Comparison of ENCODE assay signal across 8 mouse cellular contexts in genomic region chr2:118976282-118976929, GRCm38 (mm10). TPM values are rescaled to one million over a fixed set of nuclear protein-coding genes. Genes with fewer than 3 reads are reported as not detected.
DNase-seq lines count a peak whose midpoint lies in the region; ATAC-seq and TF ChIP-seq lines count a peak whose summit lies in the region.

No protein-coding gene starts in this region.

- WGBS in heart, embryonic 13.5 days = 2% methylated on average over 57 of the region's 57 CpGs
- WGBS in liver, embryonic 11.5 days = 2% methylated on average over 57 of the region's 57 CpGs

- H3K4me2 ChIP-seq in heart, embryonic 13.5 days = peak overlapping the region; percentile 90
- H3K4me2 ChIP-seq in liver, embryonic 11.5 days = peak overlapping the region; percentile 81
- peak overlapping the region; percentile 96 for H3K4me2 ChIP-seq in myocyte (ENCODE audit: low read depth)

- no peaks in the 10 kb centered on the region for H3K36me3 ChIP-seq in heart, embryonic 13.5 days
- no peaks in the 10 kb centered on the region for H3K36me3 ChIP-seq in liver, embryonic 11.5 days (ENCODE audit: control insufficient read depth, insufficient read depth, low read length)
- H3K36me3 ChIP-seq in myocyte (ENCODE audit: control insufficient read depth, insufficient read depth) = no peaks in the 10 kb centered on the region

- H3K9ac ChIP-seq in heart, embryonic 13.5 days = peak overlapping the region; percentile 84
- H3K9ac ChIP-seq in liver, embryonic 11.5 days (ENCODE audit: low read depth, low read length) = peak overlapping the region; percentile 61

- no peak overlapping the region for H3K27ac ChIP-seq in brown adipose tissue, adult 24 weeks (replicated peaks; ENCODE audit: low read depth, low read length)
- H3K27ac ChIP-seq in heart, embryonic 13.5 days (replicated peaks) = 0 out of 2 replicates have a peak overlapping the region, but pooled peaks have one; percentile 16
- no peak overlapping the region for H3K27ac ChIP-seq in liver, embryonic 11.5 days (ENCODE audit: low read depth, low read length)

- DNase-seq in kidney, postnatal 10 days = peak; percentile 91
- peak; percentile 89 for DNase-seq in liver, embryonic 11.5 days (ENCODE audit: low spot score)
- peak; percentile 87 to 96 for DNase-seq in spleen, postnatal 4 days (ENCODE audit: low spot score in 2 of 2)

- no peaks in the 10 kb centered on the region for H3K79me2 ChIP-seq in myocyte (ENCODE audit: control insufficient read depth, insufficient read depth)

- H3K4me3 ChIP-seq in brown adipose tissue, adult 24 weeks (ENCODE audit: insufficient read depth, low read depth, low read length) = peak overlapping the region; percentile 65
- peak overlapping the region; percentile 65 for H3K4me3 ChIP-seq in heart, embryonic 13.5 days
- peak overlapping the region; percentile 62 for H3K4me3 ChIP-seq in liver, embryonic 11.5 days (ENCODE audit: low read depth, low read length)
- H3K4me3 ChIP-seq in myocyte = peak overlapping the region; percentile 20

- no peaks in the 10 kb centered on the region for H3K9me3 ChIP-seq in heart, embryonic 13.5 days
- H3K9me3 ChIP-seq in liver, embryonic 11.5 days (ENCODE audit: control insufficient read depth, low read length) = no peaks in the 10 kb centered on the region

- H3K4me1 ChIP-seq in brown adipose tissue, adult 24 weeks (ENCODE audit: control insufficient read depth, insufficient read depth, insufficient read length, low read length) = no peaks in the 10 kb centered on the region
- H3K4me1 ChIP-seq in heart, embryonic 13.5 days = peaks cover 15% of the 10 kb centered on the region
- H3K4me1 ChIP-seq in liver, embryonic 11.5 days (replicated peaks; ENCODE audit: control insufficient read depth, insufficient read depth, low read length) = peaks cover 5% of the 10 kb centered on the region

- peak; percentile 89 for ATAC-seq in CD4-positive, CD25-positive, alpha-beta regulatory T cell, adult 4 months
- peak; percentile 77 for ATAC-seq in erythroid progenitor cell, adult 5-6 weeks (replicated peaks; ENCODE audit: low FRiP score, poor library complexity, severe bottlenecking)
- ATAC-seq in heart, embryonic 13.5 days (ENCODE audit: extremely low read depth, insufficient number of reproducible peaks, low FRiP score, low TSS enrichment) = peak; percentile 55
- ATAC-seq in liver, embryonic 11.5 days (replicated peaks; ENCODE audit: low FRiP score) = peak; percentile 85

- TF ChIP-seq POLR2A in myocyte (IDR thresholded peaks at IDR 0.05; ENCODE audit: insufficient read length, low read depth) = peak; percentile 49

- peak overlapping the region; percentile 16 for H3ac ChIP-seq in myocyte (ENCODE audit: control insufficient read depth, insufficient read length)

- H3K27me3 ChIP-seq in heart, embryonic 13.5 days (replicated peaks) = peaks cover 46% of the 10 kb centered on the region
- peaks cover 19% of the 10 kb centered on the region for H3K27me3 ChIP-seq in liver, embryonic 11.5 days (replicated peaks; ENCODE audit: control insufficient read depth, insufficient read depth, low read length)
- H3K27me3 ChIP-seq in myocyte (ENCODE audit: control insufficient read depth, insufficient read depth, insufficient read length) = no peaks in the 10 kb centered on the region

TF ChIP-seq in myocyte, 11 proteins besides CTCF, POLR2A, EP300 and RAD21:
- TF ChIP-seq MYOG (IDR thresholded peaks at IDR 0.05; ENCODE audit: control insufficient read depth in 1 of 3, insufficient read depth in 1 of 3, insufficient read length in 2 of 3, low read depth in 2 of 3) = no peak
- no peak for TF ChIP-seq E2F4 (IDR thresholded peaks at IDR 0.05; ENCODE audit: insufficient read depth)
- no peak for TF ChIP-seq TCF3 (IDR thresholded peaks at IDR 0.05; ENCODE audit: insufficient read length, low read depth)
- TF ChIP-seq TCF12 (IDR thresholded peaks at IDR 0.05; ENCODE audit: insufficient read depth, poor library complexity, severe bottlenecking) = no peak
- TF ChIP-seq SRF (IDR thresholded peaks at IDR 0.05; ENCODE audit: control insufficient read depth, insufficient read length, low read depth) = no peak
- no peak for TF ChIP-seq USF1 (IDR thresholded peaks at IDR 0.05; ENCODE audit: low read depth)
- no peak for TF ChIP-seq CEBPB (IDR thresholded peaks at IDR 0.05; ENCODE audit: insufficient read depth, poor library complexity, severe bottlenecking)
- no peak for TF ChIP-seq MYOD1 (IDR thresholded peaks at IDR 0.05; ENCODE audit: control insufficient read depth in 1 of 3, insufficient read length in 2 of 3, low read depth in 2 of 3)
- no peak for TF ChIP-seq POLR2AphosphoS2 (IDR thresholded peaks at IDR 0.05; ENCODE audit: insufficient read length, low read depth)

RNA-seq across cellular contexts. Expression of gene Chst14, which starts 50.1 kb away (rescaled TPM):
- polyA plus RNA-seq in CD4-positive, CD25-positive, alpha-beta regulatory T cell, adult 4 months (2017; shearing (Covaris generic)) = 1 to 10 TPM in 1 of 2 experiments, under 1 TPM in 1; 0.96 to 1.5 TPM
- polyA plus RNA-seq in brown adipose tissue, adult 24 weeks (2012; ENCODE audit: insufficient read depth, insufficient read length, missing spikeins) = 4.2 and 4.7 TPM in 2 replicates
- total RNA-seq in erythroid progenitor cell, adult 5-6 weeks (2015; ENCODE audit: low replicate concordance) = not detected in 2 replicates
- total RNA-seq in erythroid progenitor cell, adult 5-6 weeks (2017; ENCODE audit: low replicate concordance) = 0.77 TPM in 1 of 2 replicates, not detected in the other
- 19.4 and 21.6 TPM in 2 replicates for polyA plus RNA-seq in heart, embryonic 13.5 days (2015; fragmentation: Nextera tagmentation; extraction: Ambion mirVana)
- 15.4 and 16.4 TPM in 2 replicates for polyA plus RNA-seq in liver, embryonic 11.5 days (2014; fragmentation: Nextera tagmentation; extraction: Ambion mirVana)
- polyA plus RNA-seq in myocyte (2012; fragmentation: generic; extraction: Trizol) = 25.4 TPM

RNA-seq across cellular contexts. Expression of gene Ccdc32, which starts 52.8 kb away (rescaled TPM):
- 10 to 100 TPM; 24.2 to 30.7 TPM for polyA plus RNA-seq in CD4-positive, CD25-positive, alpha-beta regulatory T cell, adult 4 months (2017; shearing (Covaris generic))
- 13.3 and 19.1 TPM in 2 replicates for polyA plus RNA-seq in brown adipose tissue, adult 24 weeks (2012; ENCODE audit: insufficient read depth, insufficient read length, missing spikeins)
- total RNA-seq in erythroid progenitor cell, adult 5-6 weeks (2015; ENCODE audit: low replicate concordance) = 4.6 and 7.2 TPM in 2 replicates
- total RNA-seq in erythroid progenitor cell, adult 5-6 weeks (2017; ENCODE audit: low replicate concordance) = 10.1 and 12.9 TPM in 2 replicates
- 16.0 and 17.6 TPM in 2 replicates for polyA plus RNA-seq in heart, embryonic 13.5 days (2015; fragmentation: Nextera tagmentation; extraction: Ambion mirVana)
- 24.8 and 26.5 TPM in 2 replicates for polyA plus RNA-seq in liver, embryonic 11.5 days (2014; fragmentation: Nextera tagmentation; extraction: Ambion mirVana)
- polyA plus RNA-seq in myocyte (2012; fragmentation: generic; extraction: Trizol) = 10.3 TPM

RNA-seq across cellular contexts. Expression of gene Rpusd2, which starts 58.2 kb away (rescaled TPM):
- polyA plus RNA-seq in CD4-positive, CD25-positive, alpha-beta regulatory T cell, adult 4 months (2017; shearing (Covaris generic)) = 1 to 10 TPM; 1.3 to 2.3 TPM
- polyA plus RNA-seq in brown adipose tissue, adult 24 weeks (2012; ENCODE audit: insufficient read depth, insufficient read length, missing spikeins) = 1.4 and 2.3 TPM in 2 replicates
- 2.1 and 2.5 TPM in 2 replicates for total RNA-seq in erythroid progenitor cell, adult 5-6 weeks (2015; ENCODE audit: low replicate concordance)
- 0.61 and 0.90 TPM in 2 replicates for total RNA-seq in erythroid progenitor cell, adult 5-6 weeks (2017; ENCODE audit: low replicate concordance)
- 4.1 and 4.6 TPM in 2 replicates for polyA plus RNA-seq in heart, embryonic 13.5 days (2015; fragmentation: Nextera tagmentation; extraction: Ambion mirVana)
- polyA plus RNA-seq in liver, embryonic 11.5 days (2014; fragmentation: Nextera tagmentation; extraction: Ambion mirVana) = 7.4 and 7.7 TPM in 2 replicates
- polyA plus RNA-seq in myocyte (2012; fragmentation: generic; extraction: Trizol) = 3.8 TPM
